ENCODE assay signal across 13 mouse cellular contexts in the genomic region with DNA sequence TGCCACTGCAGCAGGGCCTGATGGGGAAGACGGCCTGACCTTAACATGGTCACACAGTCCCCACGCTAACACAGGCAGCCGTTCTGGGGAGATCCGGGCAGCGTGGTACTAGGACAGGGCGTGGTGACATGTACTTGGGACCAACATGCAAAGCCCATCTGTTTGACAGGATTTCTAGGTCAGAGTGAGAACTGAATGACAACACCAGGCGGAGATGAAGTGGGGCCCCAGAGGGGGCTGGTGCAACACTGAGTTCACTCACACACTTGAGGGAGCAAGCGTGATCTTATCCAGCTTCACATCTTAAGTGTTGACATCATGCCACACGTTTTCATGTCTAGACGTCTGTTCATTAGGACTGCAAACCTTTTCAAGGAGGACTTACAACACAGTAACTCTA.
DNase-seq lines count a peak whose midpoint lies in the region; TF ChIP-seq lines count a peak whose summit lies in the region.
"Had no signal": no experiment of that assay in that cellular context is flagged by ENCODE, and none has a peak within 500 bp of the region (broad histone marks: within the 10 kb centered on the region; RNA-seq: fewer than 3 reads in every experiment).

No protein-coding gene starts in this region.

- no peak overlapping the region for H3K4me3 ChIP-seq in gastrocnemius, adult 2 months
- H3K4me3 ChIP-seq in limb, embryonic 10.5 days, result no peak overlapping the region
- H3K4me3 ChIP-seq: embryonic facial prominence, embryonic 12.5 days; limb, embryonic 13.5 days; liver, embryonic 15.5 days; neural tube, embryonic 12.5 days had no signal

- no peak for TF ChIP-seq CTCF in gastrocnemius, adult 2 months (IDR thresholded peaks at IDR 0.05)

- DNase-seq in gastrocnemius, adult 2 months, result no peak
- no peak for DNase-seq in gastrocnemius, postnatal 25 days
- peak; percentile 33 for DNase-seq in lung, postnatal 10 days
- DNase-seq in lung, postnatal 25 days (ENCODE audit: low spot score), result no peak
- DNase-seq in limb, embryonic 10.5 days (ENCODE audit: low spot score), result no peak
- peak; percentile 36 to 67 for DNase-seq in thymus, postnatal 36 days
- DNase-seq in gastrocnemius, postnatal 10 days, result no peak
- DNase-seq: kidney, adult 11 months; kidney, postnatal 14 days had no signal

- H3K36me3 ChIP-seq in limb, embryonic 10.5 days, result peaks cover 29% of the 10 kb centered on the region
- H3K36me3 ChIP-seq: embryonic facial prominence, embryonic 12.5 days; limb, embryonic 13.5 days; liver, embryonic 15.5 days; neural tube, embryonic 12.5 days had no signal

- H3K27me3 ChIP-seq in limb, embryonic 10.5 days (ENCODE audit: low read depth, poor library complexity, severe bottlenecking), result no peaks in the 10 kb centered on the region
- H3K27me3 ChIP-seq: embryonic facial prominence, embryonic 12.5 days; limb, embryonic 13.5 days; liver, embryonic 15.5 days; neural tube, embryonic 12.5 days had no signal

- intact Hi-C loops in gastrocnemius, adult 2 months (cut with DNase I), result no loop called here

- H3K4me1 ChIP-seq in limb, embryonic 10.5 days, result peaks cover 54% of the 10 kb centered on the region
- H3K4me1 ChIP-seq: liver, embryonic 15.5 days had no signal

- WGBS in limb, embryonic 10.5 days, result 92% methylated on average over 10 of the region's 10 CpGs

- H3K27ac ChIP-seq in gastrocnemius, adult 2 months, result 0 out of 2 replicates have a peak overlapping the region, but pooled peaks have one; percentile 7
- H3K27ac ChIP-seq in limb, embryonic 10.5 days, result peak overlapping the region; percentile 46; the same call in 1 of the 2 replicates
- H3K27ac ChIP-seq: embryonic facial prominence, embryonic 12.5 days; limb, embryonic 13.5 days; liver, embryonic 15.5 days; neural tube, embryonic 12.5 days had no signal

- no peaks in the 10 kb centered on the region for H3K9me3 ChIP-seq in limb, embryonic 10.5 days (replicated peaks)
- H3K9me3 ChIP-seq: embryonic facial prominence, embryonic 12.5 days; limb, embryonic 13.5 days; liver, embryonic 15.5 days; neural tube, embryonic 12.5 days had no signal

Comparison
In these comparisons a context has a peak if more than half of its experiments do, and no peak if none do; other contexts are left out.
1. DNase-seq: peak in lung, postnatal 10 days (single experiment) and thymus, postnatal 36 days (2 of 2); none in gastrocnemius, adult 2 months (single experiment), gastrocnemius, postnatal 25 days (single experiment), lung, postnatal 25 days (single experiment), limb, embryonic 10.5 days (single experiment) and gastrocnemius, postnatal 10 days (single experiment).